Mouse (Mus musculus) midbrain, embryonic 11.5 days (tissue): Measurements from ENCODE around the gene Rrp12. TPM values are rescaled to one million over a fixed set of nuclear protein-coding genes. Genes with fewer than 3 reads are reported as not detected.

Source experiments
- ATAC-seq: fragments of 200-750 bp; cut with Nextera tagmentation; 2 replicates; pipeline ENCODE4 v1.8.0; 2017; ENCODE audit warnings: moderate TSS enrichment, moderate library complexity; ENCODE audit not compliant: low FRiP score
- DNase-seq: peaks from one replicate; pipeline ENCODE4 v3.0.0; 2015; ENCODE audit warnings: low spot score; ENCODE audit errors: missing footprints
- H3K27ac ChIP-seq: fragments of 300-500 bp; sonication (generic); 2 replicates; pipeline ENCODE4 v1.5.1; 2014; ENCODE audit warnings: low read depth, low read length
- H3K27me3 ChIP-seq: fragments of 300-500 bp; sonication (generic); 2 replicates; pipeline ENCODE4 v1.6.1; 2014; ENCODE audit warnings: mild to moderate bottlenecking, low read length, moderate library complexity, mixed read lengths; ENCODE audit not compliant: control insufficient read depth, insufficient read depth
- H3K36me3 ChIP-seq: fragments of 300-500 bp; sonication (generic); 2 replicates; pipeline ENCODE4 v1.6.1; 2014; ENCODE audit warnings: mild to moderate bottlenecking, low read length, moderate library complexity, mixed read lengths; ENCODE audit not compliant: control insufficient read depth, insufficient read depth
- H3K4me1 ChIP-seq: fragments of 300-500 bp; sonication (generic); 2 replicates; pipeline ENCODE4 v1.6.1; 2014; ENCODE audit warnings: low read length; ENCODE audit not compliant: control insufficient read depth, insufficient read depth
- H3K4me2 ChIP-seq: fragments of 300-500 bp; sonication (generic); 2 replicates; pipeline ENCODE4 v1.6.1; 2014; ENCODE audit warnings: mild to moderate bottlenecking, moderate library complexity
- H3K4me3 ChIP-seq: fragments of 300-500 bp; sonication (generic); 2 replicates; pipeline ENCODE4 v1.5.1; 2014; ENCODE audit warnings: low read depth, low read length
- H3K9ac ChIP-seq: fragments of 300-500 bp; sonication (generic); 2 replicates; pipeline ENCODE4 v1.6.1; 2014; ENCODE audit warnings: low read length
- H3K9me3 ChIP-seq: fragments of 300-500 bp; sonication (generic); 2 replicates; pipeline ENCODE4 v1.6.1; 2016; ENCODE audit warnings: low read length; ENCODE audit not compliant: control insufficient read depth
- WGBS: fragments of 180-500 bp; shearing (Covaris S2); extraction: QIAGEN DNeasy Blood & Tissue Kit; methylation state at CpG from one replicate; pipeline ENCODE4 v1.1.7; 2014; 5-methylcytosine and 5-hydroxymethylcytosine counted together
- polyA plus RNA-seq: library from polyadenylated mRNA; unstranded; fragments of >200 nt; fragmentation: Nextera tagmentation; extraction: Ambion mirVana; gene quantifications from 2 replicates; pipeline ENCODE4 v1.2.1, GENCODE M21; 2014

Gene Rrp12
- polyA plus RNA-seq, 1 experiment from 2014 or later, result 14.7 TPM

DNA sequence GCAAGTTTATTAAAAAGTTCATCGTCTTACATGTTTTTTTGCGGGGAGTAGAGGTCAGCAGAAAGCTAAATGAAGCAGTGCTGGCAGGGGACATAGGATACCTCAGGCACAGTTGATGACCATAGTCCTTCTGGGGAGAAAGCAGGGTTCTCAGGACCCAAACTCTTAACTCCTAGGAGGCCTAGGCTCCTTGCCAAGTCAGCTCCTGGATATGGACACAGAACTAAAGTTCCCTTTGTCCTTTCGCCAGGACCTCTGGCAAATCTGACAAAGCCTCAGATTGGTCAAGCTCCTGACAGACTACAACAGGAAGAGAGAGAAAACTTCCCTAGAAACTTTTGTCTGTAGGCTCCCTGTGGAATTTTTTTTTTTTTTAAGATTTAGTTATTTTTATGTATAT is 12.8 kb upstream of the Rrp12 start:
- H3K9me3 ChIP-seq, result no peaks in the 10 kb centered on the region
- no peak overlapping the region for H3K4me2 ChIP-seq
- H3K27ac ChIP-seq, result no peak overlapping the region
- no peaks in the 10 kb centered on the region for H3K27me3 ChIP-seq
- no peaks in the 10 kb centered on the region for H3K36me3 ChIP-seq
- no peak overlapping the region for H3K4me3 ChIP-seq
- WGBS, result 88% methylated on average over 3 of the region's 3 CpGs
- H3K9ac ChIP-seq, result no peak overlapping the region
- no peak for ATAC-seq
- DNase-seq, result peak; percentile 17
- H3K4me1 ChIP-seq, result peaks cover 10% of the 10 kb centered on the region

GRCm38 (mm10) chr19:41907079-41907760 is 11.2 kb upstream of the Rrp12 start:
- Histone ChIP-seq H3K27me3 (no peaks in the 10 kb centered on the region), H3K4me1 (no peaks in the 10 kb centered on the region), H3K4me2 (no peak overlapping the region), H3K36me3 (no peaks in the 10 kb centered on the region), H3K27ac (no peak overlapping the region), H3K4me3 (no peak overlapping the region), H3K9ac (no peak overlapping the region), H3K9me3 (no peaks in the 10 kb centered on the region)
- WGBS, result 59% methylated on average over 8 of the region's 8 CpGs
- DNase-seq (peak; percentile 49), ATAC-seq (no peak)

DNA sequence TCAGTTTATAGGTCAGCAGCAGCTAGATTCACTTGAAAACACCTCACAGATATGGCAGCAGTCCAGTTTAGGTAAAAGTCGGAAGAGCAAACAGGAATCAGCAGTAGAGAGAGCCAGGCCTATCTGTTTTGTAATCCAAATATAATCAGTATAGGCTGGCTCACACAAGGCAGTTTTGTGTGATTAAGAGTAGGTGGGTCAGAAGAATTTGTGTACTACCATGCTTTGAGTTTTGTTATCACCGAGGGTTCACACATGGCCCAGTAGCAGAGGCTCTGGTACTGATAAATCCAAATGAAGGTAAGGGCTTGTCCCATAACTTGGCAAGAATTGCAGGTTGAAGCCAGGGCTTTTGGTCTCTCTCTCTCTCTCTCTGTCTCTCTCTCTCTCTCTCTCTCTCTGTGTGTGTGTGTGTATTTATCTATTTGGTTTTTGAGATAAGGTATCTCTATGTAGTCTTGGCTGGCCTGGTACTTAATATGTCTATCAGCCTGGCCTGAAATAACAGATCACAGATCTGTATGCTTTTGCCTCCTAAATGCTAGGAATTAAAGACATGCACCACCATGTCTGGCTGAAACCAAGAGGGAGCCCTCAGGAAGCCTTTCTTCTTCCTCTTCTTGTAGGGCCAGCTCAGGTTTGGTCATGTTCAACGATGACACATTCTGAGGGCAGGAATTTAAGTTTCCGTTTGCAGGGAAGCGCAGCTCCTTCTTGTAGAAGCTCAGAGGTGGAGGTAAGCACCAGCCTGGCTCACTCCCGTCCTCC is 10.5 kb upstream of the Rrp12 start:
- WGBS, result 64% methylated on average over 6 of the region's 6 CpGs
- no peak overlapping the region for H3K4me2 ChIP-seq
- no peak overlapping the region for H3K9ac ChIP-seq
- DNase-seq, result peak; percentile 44
- no peak for ATAC-seq
- no peaks in the 10 kb centered on the region for H3K9me3 ChIP-seq
- no peak overlapping the region for H3K27ac ChIP-seq
- H3K27me3 ChIP-seq, result no peaks in the 10 kb centered on the region
- H3K4me3 ChIP-seq, result no peak overlapping the region
- H3K4me1 ChIP-seq, result no peaks in the 10 kb centered on the region
- no peaks in the 10 kb centered on the region for H3K36me3 ChIP-seq

DNA sequence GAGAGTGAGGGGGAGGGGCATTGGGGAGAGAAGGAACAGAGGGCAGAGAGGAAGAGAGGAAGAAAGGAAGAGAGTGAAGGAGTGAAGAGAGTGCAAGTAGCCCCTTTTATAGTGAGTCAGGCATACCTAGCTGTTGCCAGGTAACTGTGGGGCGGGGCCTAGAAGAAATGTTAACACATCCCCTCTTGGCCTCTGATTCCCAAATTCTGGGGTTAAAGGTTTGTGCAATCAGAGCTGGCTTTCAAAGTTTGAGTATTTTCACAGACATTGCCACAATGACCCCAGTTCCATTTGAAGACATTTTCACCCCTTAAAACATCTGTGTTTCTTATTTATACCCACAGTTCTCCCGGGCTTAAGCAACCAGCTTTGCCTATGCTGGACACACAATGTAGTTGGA is 9.3 kb upstream of the Rrp12 start:
- no peaks in the 10 kb centered on the region for H3K27me3 ChIP-seq
- DNase-seq (peak; percentile 53), ATAC-seq (no peak)
- no peak overlapping the region for H3K27ac ChIP-seq
- H3K4me3 ChIP-seq, result no peak overlapping the region
- H3K36me3 ChIP-seq, result no peaks in the 10 kb centered on the region
- WGBS, result 90% methylated on average over 2 of the region's 2 CpGs
- no peaks in the 10 kb centered on the region for H3K9me3 ChIP-seq
- no peak overlapping the region for H3K9ac ChIP-seq
- no peak overlapping the region for H3K4me2 ChIP-seq
- no peaks in the 10 kb centered on the region for H3K4me1 ChIP-seq

DNA sequence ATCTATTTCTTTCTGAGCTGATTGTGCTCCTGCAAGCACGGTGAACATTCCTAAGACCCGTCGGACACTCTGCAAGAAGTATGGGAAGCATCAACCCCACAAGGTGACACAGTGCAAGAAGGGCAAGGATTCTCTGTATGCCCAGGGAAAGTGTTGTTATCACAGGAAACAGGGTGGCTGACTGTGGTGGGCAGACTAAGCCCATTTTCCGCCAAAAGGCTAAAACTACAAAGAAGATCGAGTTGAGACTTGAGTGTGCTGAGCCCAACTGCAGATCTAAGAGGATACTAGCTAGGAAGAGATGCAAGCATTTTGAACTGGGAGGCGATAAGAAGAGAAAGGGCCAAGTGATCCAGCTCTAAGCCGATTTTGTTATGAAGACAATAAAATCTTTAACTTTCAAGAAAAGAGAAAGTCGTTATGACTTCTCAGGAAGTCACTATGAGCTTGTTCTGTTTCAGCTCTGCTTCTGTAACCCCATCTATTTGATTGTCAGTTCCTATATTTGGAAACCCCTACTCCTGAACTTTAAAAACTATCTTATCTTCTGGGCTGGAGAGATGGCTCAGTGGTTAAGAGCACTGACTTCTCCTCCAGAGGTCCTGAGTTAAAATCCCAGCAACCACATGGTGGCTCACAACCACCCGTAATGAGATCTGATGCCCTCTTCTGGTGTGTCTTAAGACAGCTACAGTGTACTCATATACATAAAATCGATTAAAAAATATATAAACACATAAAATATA is 7.0 kb upstream of the Rrp12 start:
- H3K27ac ChIP-seq, result no peak overlapping the region
- H3K36me3 ChIP-seq, result no peaks in the 10 kb centered on the region
- no peak overlapping the region for H3K9ac ChIP-seq
- WGBS, result 80% methylated on average over 10 of the region's 10 CpGs
- no peaks in the 10 kb centered on the region for H3K4me1 ChIP-seq
- H3K4me3 ChIP-seq, result no peak overlapping the region
- no peaks in the 10 kb centered on the region for H3K9me3 ChIP-seq
- no peak overlapping the region for H3K4me2 ChIP-seq
- no peak for ATAC-seq
- DNase-seq, result no peak
- no peaks in the 10 kb centered on the region for H3K27me3 ChIP-seq

GRCm38 (mm10) chr19:41901696-41902095 is 5.7 kb upstream of the Rrp12 start:
- no peak for DNase-seq

GRCm38 (mm10) chr19:41900495-41901090 is 4.6 kb upstream of the Rrp12 start:
- H3K4me1 ChIP-seq, result no peaks in the 10 kb centered on the region; the same call in 1 of the 2 replicates
- no peaks in the 10 kb centered on the region for H3K27me3 ChIP-seq
- no peaks in the 10 kb centered on the region for H3K9me3 ChIP-seq
- no peak overlapping the region for H3K27ac ChIP-seq
- DNase-seq (no peak), ATAC-seq (no peak)
- H3K9ac ChIP-seq, result no peak overlapping the region
- no peak overlapping the region for H3K4me3 ChIP-seq
- H3K4me2 ChIP-seq, result no peak overlapping the region
- H3K36me3 ChIP-seq, result no peaks in the 10 kb centered on the region
- 86% methylated on average over 8 of the region's 8 CpGs for WGBS

More at GRCm38 (mm10) chr19:41901696-41902095, 5.7 kb upstream of the Rrp12 start:
- Histone ChIP-seq H3K4me1 (no peaks in the 10 kb centered on the region), H3K4me2 (no peak overlapping the region), H3K27me3 (no peaks in the 10 kb centered on the region), H3K9ac (no peak overlapping the region), H3K4me3 (no peak overlapping the region), H3K9me3 (no peaks in the 10 kb centered on the region), H3K27ac (no peak overlapping the region), H3K36me3 (no peaks in the 10 kb centered on the region)
- WGBS, result 45% methylated on average over 2 of the region's 2 CpGs
- no peak for ATAC-seq

DNA sequence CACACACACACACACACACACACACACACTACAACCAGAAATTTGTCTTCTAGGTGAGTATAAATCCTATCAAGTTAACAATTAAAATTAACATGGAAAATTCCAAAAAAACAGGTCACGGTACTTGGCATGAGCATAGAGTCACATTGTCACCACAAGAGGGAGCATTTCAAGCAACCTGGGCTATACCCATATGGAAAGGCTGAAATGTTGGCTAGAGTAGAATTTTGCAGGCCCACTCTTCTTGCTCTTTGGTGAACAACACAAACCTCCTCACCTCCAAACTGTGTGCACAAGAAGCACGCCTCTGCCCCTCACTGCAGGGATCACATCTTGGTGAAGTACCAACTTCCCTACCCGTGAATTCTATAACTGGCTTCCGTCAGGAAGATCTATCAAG is 2.9 kb upstream of the Rrp12 start:
- 48% methylated on average over 4 of the region's 4 CpGs for WGBS
- H3K4me1 ChIP-seq, result peaks cover 11% of the 10 kb centered on the region
- DNase-seq, result peak; percentile 90

More for the DNA sequence above, 2.9 kb upstream of the Rrp12 start:
- H3K27me3 ChIP-seq, result no peaks in the 10 kb centered on the region
- no peak for ATAC-seq
- no peaks in the 10 kb centered on the region for H3K36me3 ChIP-seq
- H3K27ac ChIP-seq, result no peak overlapping the region
- no peak overlapping the region for H3K9ac ChIP-seq
- H3K4me2 ChIP-seq, result no peak overlapping the region
- H3K4me3 ChIP-seq, result no peak overlapping the region
- no peaks in the 10 kb centered on the region for H3K9me3 ChIP-seq
